Mouse (Mus musculus) thymus, adult 18-20 months (tissue): ENCODE data around the gene Irf6.

Experiments
- DNase-seq, 2 experiments: peaks; one replicate each; pipeline ENCODE4 v3.0.0; 2022; ENCODE audit warnings: mixed read lengths in 2 of 2

The Irf6 gene

DNA sequence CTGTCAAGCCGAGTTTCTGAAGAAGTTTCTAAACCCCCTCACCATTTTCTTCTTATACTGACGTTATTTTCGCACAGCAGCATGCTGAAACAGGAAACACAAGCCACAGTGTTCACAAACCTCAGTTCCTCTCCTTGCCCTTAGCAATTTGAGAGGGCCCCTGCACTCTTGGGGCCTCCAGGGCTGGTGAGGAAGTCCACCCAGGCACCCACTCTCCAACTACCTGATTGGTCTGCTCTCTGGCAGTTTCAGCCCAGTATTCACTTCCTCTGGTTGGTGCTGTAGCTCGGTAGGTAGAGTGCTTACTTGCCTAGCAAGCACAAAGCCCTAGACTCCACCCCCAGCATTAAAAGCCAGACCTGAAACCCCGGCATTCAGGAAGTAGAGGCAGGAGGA lies 48.5 kb downstream of the Irf6 start, which contains the start of gene Traf3ip3:
Traf3ip3 (minus strand) TSS at position 321 of the 396 bp plus-strand sequence.
- peak; percentile 78 to 93 for DNase-seq

DNA sequence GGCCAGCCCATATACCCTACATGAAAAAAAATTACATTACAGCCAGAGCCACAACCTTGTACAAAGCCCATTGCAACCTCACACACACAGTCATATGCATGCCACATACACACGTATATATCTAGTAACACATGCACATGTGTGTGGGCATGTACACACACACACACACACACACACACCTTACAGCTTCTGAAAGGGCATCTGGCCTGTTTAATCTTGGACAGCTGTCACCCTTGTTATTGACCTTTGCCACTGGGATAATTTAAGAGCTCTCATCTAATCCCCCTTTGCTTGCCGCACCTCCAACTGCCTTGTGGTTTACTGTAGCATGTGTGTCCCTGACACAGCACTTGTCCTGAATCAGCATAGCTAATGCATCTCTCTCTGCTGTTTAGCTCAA lies 50.9 kb downstream of the Irf6 start:
- DNase-seq: no peak

DNA sequence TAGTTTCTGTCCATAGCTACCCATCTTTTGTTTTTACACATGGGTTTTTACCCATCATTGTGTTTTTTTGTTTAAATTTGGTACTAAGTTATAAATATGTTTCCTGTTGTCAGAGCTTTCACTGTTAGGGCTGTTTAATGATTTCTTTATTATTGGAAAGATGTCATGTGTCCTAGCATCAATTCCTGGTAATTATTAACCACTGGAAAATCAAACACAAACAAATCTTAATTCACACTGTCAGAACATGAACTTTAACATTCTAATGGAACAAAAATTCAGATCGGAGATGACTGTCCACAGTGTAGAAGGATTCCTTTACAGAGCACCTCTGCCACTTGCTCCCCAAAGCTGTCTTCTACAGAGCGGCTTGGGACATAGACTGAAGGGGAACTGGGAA lies 52.5 kb downstream of the Irf6 start:
- DNase-seq: no peak

- DNase-seq: no peak
Measured at GRCm38 (mm10) chr1:193207503-193207902, 54.6 kb downstream of the Irf6 start, which contains the start of gene Lamb3. TSS of gene Lamb3 (plus strand) at chr1:193207699.

DNA sequence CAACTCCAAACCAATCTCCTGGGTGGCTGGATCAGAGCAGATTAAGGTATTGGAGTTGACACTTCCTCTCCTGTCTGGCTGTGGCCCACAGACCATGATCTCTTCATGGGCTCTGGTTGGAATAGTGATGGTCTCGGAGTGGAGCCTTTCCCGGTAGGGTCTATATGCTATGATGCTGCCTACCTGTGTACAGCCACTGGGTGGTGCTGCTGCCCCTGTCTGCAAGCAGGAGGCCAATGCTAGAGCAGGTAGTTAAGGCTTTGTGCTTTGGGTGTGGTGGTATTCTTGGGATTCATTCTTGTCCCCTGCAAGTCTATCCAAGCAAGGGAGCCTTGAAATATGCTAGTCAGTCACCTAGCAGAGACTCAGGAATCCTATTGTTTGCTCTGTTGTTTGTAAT lies 55.3 kb downstream of the Irf6 start:
- peak; percentile 47 to 64 for DNase-seq

DNA sequence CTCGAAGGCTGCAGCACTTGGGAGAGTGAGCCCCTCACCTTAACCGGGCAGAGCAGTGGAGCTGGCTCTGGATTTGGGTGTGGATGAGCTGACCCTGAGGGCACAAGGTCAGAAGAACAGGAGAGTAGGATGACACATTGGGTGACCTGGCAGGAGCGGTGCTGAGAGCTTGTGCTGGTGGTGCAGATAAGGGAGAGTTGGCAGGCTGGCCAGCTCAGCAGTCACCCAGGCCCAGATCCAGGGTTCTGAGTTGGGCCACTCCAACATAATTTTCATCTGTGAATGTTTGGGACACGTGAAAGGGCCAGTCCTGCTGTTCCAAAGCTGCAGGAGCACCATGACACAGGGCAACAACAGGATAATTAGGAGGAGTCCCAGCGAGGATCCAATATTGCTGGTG lies 58.5 kb downstream of the Irf6 start:
- no peak for DNase-seq

DNA sequence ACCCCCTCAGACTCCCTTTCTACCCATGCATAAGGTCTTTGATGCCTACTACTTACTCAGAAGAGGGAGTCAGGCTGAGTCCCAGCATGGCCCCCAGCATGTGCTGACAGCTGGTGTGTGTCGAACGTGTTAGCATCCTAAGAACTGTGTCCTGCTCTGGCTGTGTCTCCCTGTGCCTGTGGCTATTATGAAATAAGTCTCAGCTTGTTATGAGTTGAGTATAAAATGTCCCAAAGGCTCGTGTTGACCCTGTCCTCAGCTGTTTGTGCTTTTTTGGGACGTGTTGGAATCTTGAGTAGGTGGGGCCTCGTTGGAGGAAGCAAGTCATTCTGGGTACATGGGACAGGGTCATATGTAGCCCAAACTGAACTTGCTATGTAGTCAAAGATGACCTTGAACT lies 61.1 kb downstream of the Irf6 start:
- no peak for DNase-seq

- DNase-seq: no peak
Measured at GRCm38 (mm10) chr1:193216000-193216399, 63.1 kb downstream of the Irf6 start.

DNA sequence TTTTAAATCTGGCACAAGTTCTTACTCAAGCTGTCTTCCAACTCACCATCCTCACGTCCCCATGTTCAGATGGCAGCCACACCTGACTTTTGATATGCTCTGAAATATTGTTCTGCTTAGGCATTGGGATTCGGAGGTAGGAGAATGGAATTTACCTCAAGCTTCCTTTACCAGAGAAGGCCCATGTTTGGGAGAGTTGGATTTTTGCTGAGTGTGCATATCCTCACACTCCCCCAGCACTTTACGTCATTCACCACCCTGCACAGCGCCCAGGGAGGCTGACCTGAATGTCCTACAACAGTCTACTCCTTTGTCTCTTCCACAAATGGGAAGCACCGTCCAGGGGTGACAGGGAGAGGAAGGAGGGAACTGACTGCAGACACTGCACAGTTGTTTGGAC lies 67.5 kb downstream of the Irf6 start:
- no peak for DNase-seq
